ENCODE assay signal across 30 mouse cellular contexts in genomic region chr6:148486756-148487155, GRCm38 (mm10). TPM values are rescaled to one million over a fixed set of nuclear protein-coding genes. Genes with fewer than 3 reads are reported as not detected.
DNase-seq lines count a peak whose midpoint lies in the region; ATAC-seq lines count a peak whose summit lies in the region.
"Had no signal": no experiment of that assay in that cellular context is flagged by ENCODE, and none has a peak within 500 bp of the region (broad histone marks: within the 10 kb centered on the region; RNA-seq: fewer than 3 reads in every experiment).

No protein-coding gene starts in this region.

- no peak overlapping the region for H3K27ac ChIP-seq in limb, embryonic 12.5 days
- no peak overlapping the region; the same call in 1 of the 2 replicates for H3K27ac ChIP-seq in limb, embryonic 10.5 days
- no peak overlapping the region for H3K27ac ChIP-seq in lung, embryonic 16.5 days (ENCODE audit: low read length)
- H3K27ac ChIP-seq in embryonic facial prominence, embryonic 13.5 days: no peak overlapping the region
- H3K27ac ChIP-seq in hindbrain, embryonic 14.5 days: no peak overlapping the region
- H3K27ac ChIP-seq: forebrain, embryonic 10.5 days; forebrain, embryonic 13.5 days; gastrocnemius, adult 2 months; heart, embryonic 15.5 days; hindbrain, embryonic 12.5 days had no signal

- no peak overlapping the region for H3K9ac ChIP-seq in limb, embryonic 12.5 days (replicated peaks)
- H3K9ac ChIP-seq in lung, embryonic 16.5 days (ENCODE audit: low read length): no peak overlapping the region
- no peak overlapping the region for H3K9ac ChIP-seq in embryonic facial prominence, embryonic 13.5 days
- H3K9ac ChIP-seq in hindbrain, embryonic 14.5 days: no peak overlapping the region
- H3K9ac ChIP-seq: forebrain, embryonic 13.5 days; heart, embryonic 12.5 days; heart, embryonic 15.5 days; hindbrain, embryonic 12.5 days had no signal

- no peaks in the 10 kb centered on the region for H3K36me3 ChIP-seq in limb, embryonic 12.5 days
- no peaks in the 10 kb centered on the region for H3K36me3 ChIP-seq in limb, embryonic 10.5 days
- H3K36me3 ChIP-seq in lung, embryonic 16.5 days (ENCODE audit: control insufficient read depth, insufficient read depth, low read length): no peaks in the 10 kb centered on the region
- H3K36me3 ChIP-seq in embryonic facial prominence, embryonic 13.5 days: no peaks in the 10 kb centered on the region
- H3K36me3 ChIP-seq in hindbrain, embryonic 14.5 days (replicated peaks; ENCODE audit: control insufficient read depth, insufficient read depth): no peaks in the 10 kb centered on the region
- H3K36me3 ChIP-seq: forebrain, embryonic 10.5 days; G1E; heart, embryonic 12.5 days; heart, embryonic 15.5 days; hindbrain, embryonic 12.5 days had no signal

- H3K27me3 ChIP-seq in limb, embryonic 12.5 days: no peaks in the 10 kb centered on the region
- no peaks in the 10 kb centered on the region for H3K27me3 ChIP-seq in limb, embryonic 10.5 days (ENCODE audit: low read depth, poor library complexity, severe bottlenecking)
- H3K27me3 ChIP-seq in lung, embryonic 16.5 days (ENCODE audit: control insufficient read depth, insufficient read depth, low read depth, low read length): no peaks in the 10 kb centered on the region
- no peaks in the 10 kb centered on the region for H3K27me3 ChIP-seq in embryonic facial prominence, embryonic 13.5 days
- no peaks in the 10 kb centered on the region for H3K27me3 ChIP-seq in hindbrain, embryonic 14.5 days (ENCODE audit: control insufficient read depth, insufficient read depth, low read length)
- H3K27me3 ChIP-seq: CH12.LX; forebrain, embryonic 13.5 days; heart, embryonic 12.5 days; heart, embryonic 15.5 days; hindbrain, embryonic 12.5 days had no signal

- 0 out of 2 replicates have a peak, but pooled peaks have one; percentile 26 for ATAC-seq in limb, embryonic 12.5 days (ENCODE audit: insufficient number of reproducible peaks, insufficient read depth, low FRiP score, low TSS enrichment, low read depth)
- peak; percentile 59; the same call in 1 of the 2 replicates for ATAC-seq in lung, embryonic 16.5 days (ENCODE audit: low read depth)
- peak; percentile 64; the same call in 1 of the 2 replicates for ATAC-seq in embryonic facial prominence, embryonic 13.5 days (ENCODE audit: insufficient number of reproducible peaks, insufficient read depth, low FRiP score, low TSS enrichment, low read depth)
- no peak for ATAC-seq in hindbrain, embryonic 14.5 days (ENCODE audit: low FRiP score)
- ATAC-seq: forebrain, embryonic 13.5 days; forebrain, embryonic 16.5 days; hindbrain, embryonic 16.5 days; intestine, postnatal 0 days had no signal

- 61% methylated on average over 3 of the region's 3 CpGs for WGBS in limb, embryonic 12.5 days
- WGBS in limb, embryonic 10.5 days: 54% methylated on average over 3 of the region's 3 CpGs
- WGBS in lung, embryonic 16.5 days: 71% methylated on average over 3 of the region's 3 CpGs
- WGBS in embryonic facial prominence, embryonic 13.5 days: 60% methylated on average over 3 of the region's 3 CpGs
- WGBS in hindbrain, embryonic 14.5 days: 77% methylated on average over 3 of the region's 3 CpGs

- no peak overlapping the region for H3K4me3 ChIP-seq in limb, embryonic 12.5 days (replicated peaks)
- no peak overlapping the region for H3K4me3 ChIP-seq in limb, embryonic 10.5 days
- no peak overlapping the region for H3K4me3 ChIP-seq in lung, embryonic 16.5 days (ENCODE audit: low read length)
- H3K4me3 ChIP-seq in embryonic facial prominence, embryonic 13.5 days: no peak overlapping the region
- H3K4me3 ChIP-seq in hindbrain, embryonic 14.5 days (replicated peaks; ENCODE audit: low read length): no peak overlapping the region
- H3K4me3 ChIP-seq: forebrain, embryonic 10.5 days; forebrain, embryonic 13.5 days; gastrocnemius, adult 2 months; heart, embryonic 12.5 days; heart, embryonic 15.5 days; hindbrain, embryonic 12.5 days had no signal

- H3K4me1 ChIP-seq in limb, embryonic 12.5 days (replicated peaks): no peaks in the 10 kb centered on the region
- peaks cover 20% of the 10 kb centered on the region for H3K4me1 ChIP-seq in limb, embryonic 10.5 days
- no peaks in the 10 kb centered on the region for H3K4me1 ChIP-seq in lung, embryonic 16.5 days (replicated peaks; ENCODE audit: control insufficient read depth, insufficient read depth, low read length)
- peaks cover 14% of the 10 kb centered on the region for H3K4me1 ChIP-seq in embryonic facial prominence, embryonic 13.5 days
- H3K4me1 ChIP-seq in hindbrain, embryonic 14.5 days (replicated peaks; ENCODE audit: control insufficient read depth, insufficient read depth, low read length): no peaks in the 10 kb centered on the region
- H3K4me1 ChIP-seq: forebrain, embryonic 13.5 days; heart, embryonic 12.5 days; heart, embryonic 15.5 days; hindbrain, embryonic 12.5 days had no signal

- DNase-seq in limb, embryonic 10.5 days (ENCODE audit: low spot score): no peak
- DNase-seq in lung, postnatal 25 days (ENCODE audit: low spot score): no peak
- DNase-seq in forelimb bud, embryonic 11.5 days (ENCODE audit: low read depth, low spot score): peak; percentile 34
- no peak for DNase-seq in adrenal gland, postnatal 14 days
- no peak for DNase-seq in hindbrain, embryonic 14.5 days (ENCODE audit: low spot score)
- DNase-seq: adrenal gland, adult 2 months; adrenal gland, postnatal 25 days; B cell, adult 2 months; cerebellum, adult 11-12 months; cerebellum, adult 8-10 months; cerebellum, postnatal 10 days; cerebellum, postnatal 36 days; gastrocnemius, adult 2 months; gastrocnemius, postnatal 14 days; heart, adult 11 months; heart, postnatal 14 days; kidney, adult 2 months had no signal

- H3K4me2 ChIP-seq in limb, embryonic 12.5 days: no peak overlapping the region
- no peak overlapping the region for H3K4me2 ChIP-seq in lung, embryonic 16.5 days (ENCODE audit: low read depth, low read length)
- no peak overlapping the region for H3K4me2 ChIP-seq in embryonic facial prominence, embryonic 13.5 days
- H3K4me2 ChIP-seq in hindbrain, embryonic 14.5 days (replicated peaks): no peak overlapping the region
- H3K4me2 ChIP-seq: forebrain, embryonic 13.5 days; heart, embryonic 12.5 days; heart, embryonic 15.5 days; hindbrain, embryonic 12.5 days had no signal

- H3K9me3 ChIP-seq in limb, embryonic 12.5 days: no peaks in the 10 kb centered on the region
- no peaks in the 10 kb centered on the region for H3K9me3 ChIP-seq in limb, embryonic 10.5 days (replicated peaks)
- H3K9me3 ChIP-seq in lung, embryonic 16.5 days (ENCODE audit: control insufficient read depth, low read length): no peaks in the 10 kb centered on the region
- no peaks in the 10 kb centered on the region for H3K9me3 ChIP-seq in embryonic facial prominence, embryonic 13.5 days
- no peaks in the 10 kb centered on the region for H3K9me3 ChIP-seq in hindbrain, embryonic 14.5 days (ENCODE audit: control insufficient read depth, low read length)
- H3K9me3 ChIP-seq: forebrain, embryonic 10.5 days; forebrain, embryonic 13.5 days; G1E; heart, embryonic 12.5 days; heart, embryonic 15.5 days; hindbrain, embryonic 12.5 days had no signal

RNA-seq across cellular contexts. Expression of gene Tmtc1, which starts 42.6 kb away (rescaled TPM):
- polyA plus RNA-seq in limb, embryonic 12.5 days (2016; fragmentation: Nextera tagmentation; extraction: Ambion mirVana): 1.8 and 1.9 TPM in 2 replicates
- polyA plus RNA-seq in limb, embryonic 10.5 days (2016; fragmentation: Nextera tagmentation; extraction: Ambion mirVana): 0.26 and 1.2 TPM in 2 replicates
- polyA plus RNA-seq in lung, embryonic 16.5 days (2015; fragmentation: Nextera tagmentation; extraction: Ambion mirVana): 1.7 and 1.8 TPM in 2 replicates
- polyA plus RNA-seq in embryonic facial prominence, embryonic 13.5 days (2015; fragmentation: Nextera tagmentation; extraction: Ambion mirVana): 1.7 TPM in 2 replicates
- total RNA-seq in adrenal gland, postnatal 14 days (2021): 10.7 and 13.2 TPM in 2 replicates
- polyA plus RNA-seq in hindbrain, embryonic 14.5 days (2014; fragmentation: Nextera tagmentation; extraction: Ambion mirVana): 5.3 and 6.0 TPM in 2 replicates
- polyA plus RNA-seq: G1E had no signal
